Mouse (Mus musculus): ENCODE measurements at regions not wholly inside any gene's neighbourhood (a gene's known extent, or its start where the extent isn't known, plus 50 kb on each side); places are given as distances from the start of the nearest gene placed in this dataset.

DNA sequence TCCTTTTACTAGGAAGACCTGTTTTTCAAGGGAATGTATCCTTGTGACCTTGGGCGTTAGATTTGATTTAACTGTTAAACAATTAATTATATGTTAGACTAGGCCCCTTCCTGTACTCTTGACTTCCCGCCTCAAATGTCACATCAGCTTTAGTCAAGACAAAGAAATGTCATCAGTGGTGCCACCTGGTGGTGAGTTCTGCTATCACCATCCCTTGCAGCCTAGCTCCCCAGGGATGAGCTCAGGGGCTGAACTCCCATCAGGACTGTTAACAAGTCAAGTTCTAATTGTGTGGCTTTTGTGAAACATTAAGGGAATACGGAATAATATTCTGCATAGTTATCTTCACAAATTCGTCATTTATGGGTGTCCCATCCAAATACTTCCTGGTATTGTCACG is 436.8 kb downstream of the Fut8 start:
- Histone ChIP-seq H3K4me1 (ENCODE audit: control insufficient read depth, insufficient read depth, low read length) (no peaks in the 10 kb centered on the region), H3K4me3 (ENCODE audit: insufficient read depth, low read depth, low read length) (no peak overlapping the region), H3K36me3 (ENCODE audit: control insufficient read depth, insufficient read depth, low read length) (no peaks in the 10 kb centered on the region), H3K27ac (ENCODE audit: insufficient read depth, low read depth, low read length) (no peak overlapping the region), H3K27me3 (replicated peaks; ENCODE audit: control insufficient read depth, insufficient read depth, low read length) (no peaks in the 10 kb centered on the region)
- peak; percentile 33 for DNase-seq
- TF ChIP-seq CTCF (conservative IDR thresholded peaks at IDR 0.05; ENCODE audit: insufficient read depth, insufficient read length, low read depth, low read length) (peak; percentile 62), POLR2A (IDR thresholded peaks at IDR 0.05; ENCODE audit: low read depth, low read length) (no peak)
- 64% methylated on average over 5 of the region's 5 CpGs for WGBS

DNA sequence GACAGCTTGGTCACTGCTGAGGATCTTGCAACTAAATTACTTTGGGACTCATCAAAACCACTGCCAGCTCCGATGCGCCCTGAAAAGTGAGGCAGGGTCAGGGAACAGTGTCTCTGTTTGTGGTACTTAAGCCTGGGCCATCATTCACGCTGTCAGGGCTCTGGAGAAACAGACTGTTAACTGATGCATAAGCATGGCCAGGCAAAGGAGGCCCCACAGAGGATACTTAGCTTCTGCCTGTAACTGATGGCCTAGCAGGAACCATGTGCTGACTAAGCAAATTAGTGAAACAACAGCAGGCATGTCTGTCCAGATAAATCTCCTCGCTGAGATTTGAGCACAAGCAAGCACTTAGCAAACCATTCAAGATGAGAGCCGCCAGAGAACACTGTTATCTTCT is 440.1 kb downstream of the Fut8 start:
- Histone ChIP-seq H3K4me1 (ENCODE audit: control insufficient read depth, insufficient read depth, low read length) (no peaks in the 10 kb centered on the region), H3K4me3 (ENCODE audit: insufficient read depth, low read depth, low read length) (no peak overlapping the region), H3K27ac (ENCODE audit: insufficient read depth, low read depth, low read length) (no peak overlapping the region), H3K36me3 (ENCODE audit: control insufficient read depth, insufficient read depth, low read length) (no peaks in the 10 kb centered on the region), H3K27me3 (replicated peaks; ENCODE audit: control insufficient read depth, insufficient read depth, low read length) (no peaks in the 10 kb centered on the region)
- WGBS: 63% methylated on average over 5 of the region's 5 CpGs
- no peak for DNase-seq
- TF ChIP-seq CTCF (conservative IDR thresholded peaks at IDR 0.05; ENCODE audit: insufficient read depth, insufficient read length, low read depth, low read length): no peak
- no peak for TF ChIP-seq POLR2A (IDR thresholded peaks at IDR 0.05; ENCODE audit: low read depth, low read length)

- Histone ChIP-seq H3K27ac (ENCODE audit: insufficient read depth, low read depth, low read length) (no peak overlapping the region), H3K36me3 (ENCODE audit: control insufficient read depth, insufficient read depth, low read length) (no peaks in the 10 kb centered on the region), H3K4me3 (ENCODE audit: insufficient read depth, low read depth, low read length) (no peak overlapping the region), H3K4me1 (ENCODE audit: control insufficient read depth, insufficient read depth, low read length) (no peaks in the 10 kb centered on the region), H3K27me3 (replicated peaks; ENCODE audit: control insufficient read depth, insufficient read depth, low read length) (no peaks in the 10 kb centered on the region)
- no peak for TF ChIP-seq POLR2A (IDR thresholded peaks at IDR 0.05; ENCODE audit: low read depth, low read length)
- no peak for TF ChIP-seq CTCF (conservative IDR thresholded peaks at IDR 0.05; ENCODE audit: insufficient read depth, insufficient read length, low read depth, low read length)
- 53% methylated on average over 6 of the region's 6 CpGs for WGBS
- peak; percentile 9 for DNase-seq
These were observed 456.2 kb downstream of the Fut8 start for GRCm38 (mm10) chr12:77694101-77694500.

GRCm38 (mm10) chr12:77696039-77696631 is 458.2 kb downstream of the Fut8 start:
- 71% methylated on average over 8 of the region's 8 CpGs for WGBS
- peak; percentile 17 for DNase-seq
- H3K36me3 ChIP-seq (ENCODE audit: control insufficient read depth, insufficient read depth, low read length): no peaks in the 10 kb centered on the region
- no peak overlapping the region for H3K4me3 ChIP-seq (ENCODE audit: insufficient read depth, low read depth, low read length)
- TF ChIP-seq CTCF (conservative IDR thresholded peaks at IDR 0.05; ENCODE audit: insufficient read depth, insufficient read length, low read depth, low read length) (no peak), POLR2A (IDR thresholded peaks at IDR 0.05; ENCODE audit: low read depth, low read length) (no peak)
- no peaks in the 10 kb centered on the region for H3K27me3 ChIP-seq (replicated peaks; ENCODE audit: control insufficient read depth, insufficient read depth, low read length)
- H3K4me1 ChIP-seq (ENCODE audit: control insufficient read depth, insufficient read depth, low read length): no peaks in the 10 kb centered on the region
- no peak overlapping the region for H3K27ac ChIP-seq (ENCODE audit: insufficient read depth, low read depth, low read length)

- H3K27ac ChIP-seq (ENCODE audit: insufficient read depth, low read depth, low read length): no peak overlapping the region
- no peaks in the 10 kb centered on the region for H3K36me3 ChIP-seq (ENCODE audit: control insufficient read depth, insufficient read depth, low read length)
- TF ChIP-seq POLR2A (IDR thresholded peaks at IDR 0.05; ENCODE audit: low read depth, low read length) (no peak), CTCF (conservative IDR thresholded peaks at IDR 0.05; ENCODE audit: insufficient read depth, insufficient read length, low read depth, low read length) (no peak)
- no peak overlapping the region for H3K4me3 ChIP-seq (ENCODE audit: insufficient read depth, low read depth, low read length)
- no peaks in the 10 kb centered on the region for H3K4me1 ChIP-seq (ENCODE audit: control insufficient read depth, insufficient read depth, low read length)
- no peak for DNase-seq
- H3K27me3 ChIP-seq (replicated peaks; ENCODE audit: control insufficient read depth, insufficient read depth, low read length): no peaks in the 10 kb centered on the region
- WGBS: 89% methylated on average over 4 of the region's 4 CpGs
These were observed 458.7 kb downstream of the Fut8 start for GRCm38 (mm10) chr12:77696662-77697061.

DNA sequence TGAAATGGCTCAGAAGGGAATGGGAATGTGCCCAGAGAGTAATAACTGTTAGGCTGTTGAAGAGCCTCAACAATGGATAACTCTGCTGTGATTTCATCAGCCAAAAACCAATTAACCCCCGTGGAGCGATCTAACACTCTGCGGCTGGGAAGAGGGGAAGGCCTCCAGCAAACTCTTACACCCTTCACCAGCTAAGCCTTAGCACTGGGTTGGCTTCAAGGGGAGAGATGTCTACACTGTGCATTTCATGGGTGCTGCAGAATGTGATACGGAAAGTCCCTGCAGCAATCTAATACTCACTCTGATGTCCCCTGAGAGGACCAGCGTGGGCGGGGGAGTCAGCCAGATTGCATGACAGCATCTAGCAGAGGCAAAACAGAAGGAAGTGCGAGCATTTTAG is 460.2 kb downstream of the Fut8 start:
- H3K27me3 ChIP-seq (replicated peaks; ENCODE audit: control insufficient read depth, insufficient read depth, low read length): no peaks in the 10 kb centered on the region
- no peak for TF ChIP-seq CTCF (conservative IDR thresholded peaks at IDR 0.05; ENCODE audit: insufficient read depth, insufficient read length, low read depth, low read length)
- no peak for TF ChIP-seq POLR2A (IDR thresholded peaks at IDR 0.05; ENCODE audit: low read depth, low read length)
- H3K4me3 ChIP-seq (ENCODE audit: insufficient read depth, low read depth, low read length): no peak overlapping the region
- H3K27ac ChIP-seq (ENCODE audit: insufficient read depth, low read depth, low read length): no peak overlapping the region
- H3K4me1 ChIP-seq (ENCODE audit: control insufficient read depth, insufficient read depth, low read length): no peaks in the 10 kb centered on the region
- 53% methylated on average over 7 of the region's 7 CpGs for WGBS
- no peaks in the 10 kb centered on the region for H3K36me3 ChIP-seq (ENCODE audit: control insufficient read depth, insufficient read depth, low read length)
- no peak for DNase-seq

GRCm38 (mm10) chr12:77699896-77700605 is 462.1 kb downstream of the Fut8 start:
- no peak overlapping the region for H3K27ac ChIP-seq (ENCODE audit: insufficient read depth, low read depth, low read length)
- H3K27me3 ChIP-seq (replicated peaks; ENCODE audit: control insufficient read depth, insufficient read depth, low read length): no peaks in the 10 kb centered on the region
- H3K4me3 ChIP-seq (ENCODE audit: insufficient read depth, low read depth, low read length): no peak overlapping the region
- H3K36me3 ChIP-seq (ENCODE audit: control insufficient read depth, insufficient read depth, low read length): no peaks in the 10 kb centered on the region
- TF ChIP-seq CTCF (conservative IDR thresholded peaks at IDR 0.05; ENCODE audit: insufficient read depth, insufficient read length, low read depth, low read length) (no peak), POLR2A (IDR thresholded peaks at IDR 0.05; ENCODE audit: low read depth, low read length) (no peak)
- 77% methylated on average over 2 of the region's 2 CpGs for WGBS
- DNase-seq: no peak
- H3K4me1 ChIP-seq (ENCODE audit: control insufficient read depth, insufficient read depth, low read length): no peaks in the 10 kb centered on the region
